Mouse (Mus musculus) testis, adult 2 months (tissue): Measurements from ENCODE around the gene Aox2.

Experiments used
- CTCF ChIP-seq: fragments of 200-500 bp; IDR thresholded peaks from 2 replicates; pipeline ENCODE4 v1.5.1; 2012; ENCODE audit warnings: low read depth, mild to moderate bottlenecking, inconsistent platforms, low read length, moderate library complexity; ENCODE audit not compliant: control insufficient read depth, insufficient read depth, insufficient replicate concordance
- POLR2A ChIP-seq: fragments of 200-500 bp; IDR thresholded peaks from 2 replicates; pipeline ENCODE4 v1.6.1; 2012; ENCODE audit warnings: low read depth, mild to moderate bottlenecking, inconsistent platforms, low read length, moderate library complexity; ENCODE audit not compliant: control insufficient read depth

DNA sequence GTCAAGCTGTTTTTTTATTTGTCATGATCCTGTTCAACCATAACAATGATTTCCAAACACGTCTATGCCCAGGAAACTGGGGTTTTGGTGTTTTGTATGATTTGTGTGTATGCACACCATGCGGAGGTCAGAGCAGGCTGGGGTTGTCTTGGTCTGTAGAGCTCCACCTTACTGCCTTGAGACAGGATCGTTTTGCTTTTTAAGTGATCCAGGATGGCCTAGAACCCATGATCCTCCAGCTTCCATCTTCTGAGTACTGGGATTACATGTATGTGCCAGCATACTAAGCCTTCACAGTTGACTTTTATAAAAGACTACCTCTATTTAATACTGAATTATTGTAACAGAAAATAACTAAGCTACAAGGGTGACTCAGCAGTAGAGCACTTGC lies 132.1 kb downstream of the Aox2 start:
- TF ChIP-seq CTCF (no peak), POLR2A (no peak)
